Mouse (Mus musculus): ENCODE measurements at regions not wholly inside any gene's neighbourhood (a gene's known extent, or its start where the extent isn't known, plus 50 kb on each side); places are given as distances from the start of the nearest gene placed in this dataset.

DNA sequence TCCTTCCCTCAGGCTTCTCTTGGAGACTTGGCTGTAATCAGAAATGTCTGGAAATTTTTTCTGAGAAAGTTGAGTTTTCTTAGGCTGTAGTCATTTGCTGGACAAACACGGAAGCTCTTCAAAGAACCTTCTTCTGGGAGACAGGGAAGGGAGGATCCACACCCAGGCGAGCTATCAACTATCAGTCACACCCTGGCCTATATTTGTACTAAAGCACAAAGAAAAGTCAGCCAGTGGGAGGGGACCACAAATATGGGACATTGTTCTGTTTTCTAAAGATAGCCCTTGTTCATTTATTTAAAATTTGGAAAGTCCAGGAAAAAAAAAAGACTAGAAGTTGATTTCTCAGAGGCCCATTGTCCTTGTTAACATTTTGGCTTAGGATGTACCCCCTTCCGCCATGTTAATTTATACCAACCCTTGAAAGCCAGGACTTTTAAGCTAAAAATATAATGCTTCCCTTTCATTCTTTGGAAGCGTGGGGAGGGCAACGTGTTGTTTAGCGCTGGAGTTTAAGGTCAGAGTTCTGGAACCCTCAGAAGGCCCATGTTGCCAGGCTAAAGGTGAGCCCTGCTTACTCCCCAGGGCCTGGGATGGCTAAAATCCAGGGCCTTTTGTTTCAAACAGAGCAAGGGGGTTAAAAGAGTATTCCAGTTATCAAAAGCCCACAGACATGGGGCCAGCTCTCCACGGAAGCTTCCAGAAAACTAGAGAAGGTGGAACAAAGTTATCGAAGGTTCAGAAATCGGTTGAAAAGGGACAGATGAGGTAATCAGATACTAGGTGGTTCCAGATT lies 99.0 kb upstream of the Max start:
- no peak for DNase-seq (ENCODE audit: low spot score)
- intact Hi-C loops (cut with DNase I), result no loop called here

DNA sequence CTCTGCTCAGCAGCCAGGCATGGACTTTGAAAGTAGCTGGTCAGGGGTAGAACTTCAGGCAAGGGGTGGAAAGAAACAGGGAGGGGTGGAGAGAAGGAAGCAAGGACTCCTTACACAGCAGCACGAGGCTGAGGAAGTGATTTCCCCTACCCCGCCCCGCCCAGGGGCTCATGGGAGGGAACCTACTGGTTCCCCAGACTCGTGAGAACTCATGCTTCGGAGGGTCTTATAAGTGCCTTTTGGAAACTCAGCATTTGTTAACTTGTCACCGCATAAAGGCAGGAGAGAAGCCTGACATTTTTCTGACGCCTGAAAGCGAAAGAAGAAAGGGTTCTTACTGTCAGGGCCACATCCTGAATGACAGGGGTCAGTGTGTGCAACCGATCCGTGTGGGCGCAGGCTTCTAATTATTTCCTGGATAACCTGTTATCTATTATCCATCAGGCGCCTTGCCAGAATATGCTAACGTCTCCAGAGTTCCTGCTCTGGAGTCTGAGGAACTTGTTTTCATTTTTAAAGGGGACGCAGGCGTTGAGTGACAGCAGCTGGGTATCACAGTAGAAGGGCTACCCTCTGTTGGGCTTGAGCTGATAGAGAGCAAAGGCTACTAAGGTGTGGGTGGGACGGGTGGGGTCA lies 98.2 kb upstream of the Max start:
- intact Hi-C loops (cut with DNase I), result no loop called here
- no peak for DNase-seq (ENCODE audit: low spot score)

DNA sequence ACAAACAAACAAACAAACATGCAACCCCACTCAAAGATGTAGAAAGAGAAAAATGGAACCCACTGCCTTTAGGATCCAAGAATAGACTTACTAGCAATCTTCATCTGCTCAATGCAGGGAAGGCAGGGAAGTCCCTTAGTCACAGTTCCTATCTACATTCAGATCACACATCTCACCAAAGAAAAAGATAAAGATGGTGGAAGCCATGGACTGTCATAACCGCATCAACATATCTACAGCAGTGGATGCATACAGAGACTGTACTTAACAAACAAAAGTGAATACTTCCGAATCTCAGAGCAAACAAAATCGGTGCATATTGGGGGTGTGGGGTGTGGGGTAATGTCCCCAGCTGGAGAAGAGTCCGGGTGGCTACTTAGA lies 97.7 kb upstream of the Max start:
- intact Hi-C loops (cut with DNase I), result no loop called here
- DNase-seq (ENCODE audit: low spot score), result no peak

DNA sequence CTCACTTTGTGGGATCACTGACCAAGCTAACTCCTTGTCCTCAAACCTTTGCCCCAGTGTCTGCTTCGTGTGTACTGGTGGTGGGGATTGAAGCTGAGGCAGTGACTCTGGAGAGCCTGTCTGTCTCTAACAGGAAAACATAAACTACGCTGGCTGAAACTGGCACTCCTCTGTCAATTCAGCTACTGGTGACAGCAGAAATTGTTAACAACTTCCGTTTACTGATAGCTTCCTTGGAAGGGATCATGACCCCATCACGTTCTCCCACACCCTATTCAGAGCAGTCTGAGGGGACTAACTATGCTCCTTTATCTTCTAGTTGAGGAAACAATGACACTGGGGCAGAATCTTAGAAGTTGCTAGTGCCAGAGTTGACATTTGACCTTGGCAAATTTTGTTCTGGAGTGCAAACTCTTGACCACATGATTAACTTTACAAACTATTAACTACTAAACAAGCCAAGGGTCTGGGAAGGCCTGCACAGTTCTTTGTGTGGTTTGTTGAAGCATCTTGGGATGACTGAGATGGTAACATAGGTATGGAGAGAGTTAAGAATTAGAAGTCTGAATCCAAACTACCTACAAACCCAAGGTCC lies 96.7 kb upstream of the Max start:
- intact Hi-C loops (cut with DNase I), result no loop called here
- DNase-seq (ENCODE audit: low spot score), result no peak

DNA sequence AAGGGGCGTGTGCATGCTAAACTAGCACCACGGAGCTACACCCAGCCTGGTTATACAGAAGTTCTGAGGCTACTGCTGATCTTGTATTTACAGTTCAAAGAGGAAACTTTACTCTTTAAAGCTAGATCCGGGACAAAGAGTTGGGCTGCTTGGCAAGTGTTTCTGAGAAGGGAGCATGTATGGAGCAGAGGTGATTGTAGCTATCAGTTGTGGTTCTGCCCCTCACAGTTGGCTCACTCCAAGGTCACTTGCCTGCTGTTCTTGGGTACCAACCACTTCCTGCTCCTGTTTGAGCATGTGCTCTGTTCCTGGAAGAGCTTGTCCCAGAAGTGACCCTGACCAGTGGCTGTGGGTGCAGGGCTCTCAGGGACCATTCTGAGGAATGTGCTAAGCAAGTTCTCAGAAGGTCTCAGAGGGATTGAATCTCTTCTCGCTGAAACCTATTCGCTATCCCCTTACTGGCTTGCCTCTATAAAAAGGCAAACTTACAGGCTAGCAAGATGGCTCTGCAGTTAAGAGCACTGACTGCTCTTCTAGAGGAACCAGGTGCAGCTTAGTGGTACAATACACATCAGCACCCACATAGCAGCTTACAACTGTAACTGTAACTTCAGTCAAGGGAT lies 94.9 kb upstream of the Max start:
- intact Hi-C loops (cut with DNase I), result no loop called here
- no peak for DNase-seq (ENCODE audit: low spot score)

DNA sequence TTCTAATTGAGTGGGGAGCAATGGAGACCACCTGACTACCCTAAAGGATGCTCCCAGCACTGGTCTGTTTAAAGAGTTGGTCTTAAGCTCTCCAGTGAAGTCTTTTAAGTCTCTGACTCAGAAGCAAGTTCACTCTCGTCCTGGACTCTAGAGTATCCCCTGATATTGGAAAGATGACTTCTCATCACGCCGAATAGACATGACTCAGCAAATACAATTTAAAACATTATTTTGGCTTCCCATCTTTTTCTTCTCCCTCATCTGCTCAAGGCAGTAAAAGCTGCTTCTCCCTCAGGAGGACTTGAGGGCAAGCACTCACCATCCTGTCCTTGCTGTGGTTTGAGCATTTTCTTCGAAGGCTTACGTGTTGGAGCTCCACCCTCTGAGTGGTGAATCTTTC lies 92.7 kb upstream of the Max start:
- intact Hi-C loops (cut with DNase I), result loop anchor here (5.0 kb wide), 2 partner anchors 183 to 513 kb away; partner anchors contain the start of gene Fut8
- no peak for DNase-seq (ENCODE audit: low spot score)

DNA sequence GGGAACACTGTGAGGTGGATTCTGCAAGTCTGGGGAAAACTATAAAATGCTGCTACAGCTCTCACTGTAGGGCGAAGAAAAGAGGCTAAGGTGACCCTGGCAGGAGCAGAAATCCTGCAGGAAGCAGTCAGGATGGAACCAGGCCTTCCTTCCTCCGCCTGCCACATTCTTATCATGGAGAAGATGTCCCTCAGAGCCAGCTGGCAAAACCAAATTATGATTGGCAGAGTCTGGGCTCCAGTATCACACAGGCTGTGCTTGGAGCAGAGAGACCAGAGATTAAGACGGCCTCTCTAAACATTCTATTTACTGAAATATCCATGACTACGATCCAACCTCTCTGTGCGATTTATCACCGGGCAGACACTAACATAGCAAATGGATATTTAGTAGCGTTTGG lies 92.2 kb upstream of the Max start:
- intact Hi-C loops (cut with DNase I), result loop anchor here (5.0 kb wide), 2 partner anchors 183 to 513 kb away; partner anchors contain the start of gene Fut8

DNA sequence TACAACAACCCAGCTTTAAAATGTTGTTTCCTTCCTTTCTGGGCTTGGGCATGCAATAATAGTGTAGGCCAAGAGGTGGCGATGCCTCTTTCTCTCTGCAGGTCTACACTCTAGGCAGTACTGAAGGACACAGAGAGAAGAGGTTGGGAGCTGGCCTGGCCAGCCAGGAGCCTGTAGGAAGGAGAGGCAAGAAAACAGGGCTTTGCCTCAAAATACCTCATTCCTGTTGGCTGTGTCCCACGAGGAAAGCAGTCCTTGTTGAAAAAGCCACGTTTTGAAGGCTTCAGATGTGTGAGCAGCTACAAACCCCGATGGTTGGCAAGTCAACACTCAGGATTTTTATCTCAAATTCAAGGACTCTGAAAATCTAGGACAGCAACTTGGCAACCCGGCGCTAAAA lies 90.9 kb upstream of the Max start:
- intact Hi-C loops (cut with DNase I), result loop anchor here (5.0 kb wide), 2 partner anchors 184 to 514 kb away; partner anchors contain the start of gene Fut8
- peak; percentile 49 for DNase-seq (ENCODE audit: low spot score)

More for the DNA sequence above, 92.2 kb upstream of the Max start:
- no peak for DNase-seq (ENCODE audit: low spot score)

DNA sequence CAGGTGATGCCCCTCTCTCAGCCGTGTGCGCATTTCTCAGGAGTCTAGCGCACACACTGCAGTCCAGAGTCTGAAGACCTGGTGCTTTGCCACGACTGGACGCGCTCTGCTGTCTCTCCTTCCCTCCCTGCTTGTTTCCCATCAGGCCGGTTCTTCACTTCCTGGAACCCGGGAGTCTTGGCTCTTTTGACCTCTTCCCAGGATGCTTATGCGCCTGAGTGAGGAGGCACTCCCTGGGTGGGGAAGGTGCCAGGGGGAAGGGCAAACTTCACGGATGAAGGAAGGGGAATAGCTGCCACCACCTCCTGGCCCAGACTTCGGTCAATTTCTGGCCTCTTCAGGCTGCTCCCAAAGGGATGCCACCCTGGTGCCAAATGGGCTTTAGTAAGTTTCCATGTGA lies 86.4 kb upstream of the Max start:
- intact Hi-C loops (cut with DNase I), result no loop called here
- DNase-seq (ENCODE audit: low spot score), result no peak

DNA sequence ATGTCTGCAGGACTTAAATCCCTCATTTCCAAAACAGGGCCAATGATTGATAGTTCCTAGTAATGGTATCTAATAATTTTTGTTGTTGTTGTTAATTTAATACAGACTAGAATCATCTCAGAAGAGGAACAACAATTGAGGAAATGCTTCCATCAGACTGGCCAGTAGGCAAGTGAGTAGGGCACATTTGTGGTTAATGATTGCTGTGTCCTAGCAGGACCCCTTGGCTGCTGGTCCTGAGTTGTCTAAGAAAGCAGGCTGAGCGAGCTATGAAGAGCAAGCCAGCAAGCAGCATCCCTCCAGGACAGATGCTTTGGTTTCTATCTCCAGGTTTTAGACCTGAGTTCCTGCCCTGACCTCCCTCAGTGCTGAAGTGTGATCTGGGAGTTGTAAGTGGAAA lies 85.3 kb upstream of the Max start:
- DNase-seq (ENCODE audit: low spot score), result no peak
- intact Hi-C loops (cut with DNase I), result no loop called here

DNA sequence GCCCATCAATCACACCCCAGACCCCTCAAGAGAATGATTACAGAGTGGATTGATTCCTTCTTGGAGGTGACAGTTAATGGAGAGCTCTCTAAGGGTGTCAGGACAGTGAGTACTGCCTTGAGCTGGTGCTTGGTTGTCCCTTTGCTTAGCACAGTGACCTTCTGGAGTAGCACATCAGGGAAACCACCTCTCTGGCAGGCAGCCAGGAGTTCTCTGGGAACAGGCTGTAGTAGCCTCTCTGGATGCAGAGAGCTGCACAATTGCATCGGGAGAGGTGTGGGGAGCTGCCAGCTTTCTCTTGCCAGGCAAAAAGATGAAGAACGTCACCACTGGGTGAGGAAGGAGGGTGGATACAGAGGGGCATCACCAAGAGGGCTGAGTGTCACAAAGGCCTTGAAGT lies 84.0 kb upstream of the Max start:
- intact Hi-C loops (cut with DNase I), result no loop called here
- DNase-seq (ENCODE audit: low spot score), result no peak

DNA sequence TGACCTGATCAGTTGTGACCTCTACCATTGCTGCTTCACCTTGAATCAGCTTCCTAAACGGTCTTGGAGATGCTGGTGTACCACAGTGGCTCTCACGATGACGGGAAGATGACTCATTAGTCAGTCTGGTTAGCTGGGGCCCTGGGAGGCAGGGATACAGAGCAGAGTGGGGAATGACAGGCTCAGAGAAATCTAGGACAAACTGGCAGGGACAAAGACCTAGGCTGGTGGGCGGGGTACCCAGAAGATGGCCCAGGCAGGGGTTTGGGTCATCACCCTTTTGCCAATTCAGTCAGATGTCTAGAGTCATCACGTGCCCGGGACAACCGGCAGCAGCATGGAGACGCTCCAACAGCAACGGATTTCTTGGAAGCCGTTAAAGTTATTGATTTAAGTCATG lies 83.4 kb upstream of the Max start:
- intact Hi-C loops (cut with DNase I), result no loop called here
- DNase-seq (ENCODE audit: low spot score), result no peak

DNA sequence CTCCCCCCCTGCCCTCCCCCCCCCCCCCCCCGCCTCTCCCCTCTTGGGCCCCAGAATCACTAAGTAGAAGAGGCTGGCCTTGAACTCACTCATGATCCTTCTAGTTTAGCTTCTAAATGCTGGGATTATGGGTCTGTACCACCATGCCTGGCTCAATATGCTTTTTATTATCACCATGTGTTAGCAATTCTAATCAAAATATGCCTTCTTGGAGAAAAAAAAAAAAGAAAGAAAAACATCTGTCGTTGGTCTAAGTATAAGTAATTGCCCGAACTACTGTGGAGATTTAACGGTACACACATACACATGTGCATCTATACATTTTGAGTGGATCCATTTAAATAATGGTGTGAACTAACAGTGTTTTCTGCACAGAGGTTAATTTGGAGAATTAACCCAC lies 80.4 kb upstream of the Max start:
- intact Hi-C loops (cut with DNase I), result no loop called here
- DNase-seq (ENCODE audit: low spot score), result no peak

DNA sequence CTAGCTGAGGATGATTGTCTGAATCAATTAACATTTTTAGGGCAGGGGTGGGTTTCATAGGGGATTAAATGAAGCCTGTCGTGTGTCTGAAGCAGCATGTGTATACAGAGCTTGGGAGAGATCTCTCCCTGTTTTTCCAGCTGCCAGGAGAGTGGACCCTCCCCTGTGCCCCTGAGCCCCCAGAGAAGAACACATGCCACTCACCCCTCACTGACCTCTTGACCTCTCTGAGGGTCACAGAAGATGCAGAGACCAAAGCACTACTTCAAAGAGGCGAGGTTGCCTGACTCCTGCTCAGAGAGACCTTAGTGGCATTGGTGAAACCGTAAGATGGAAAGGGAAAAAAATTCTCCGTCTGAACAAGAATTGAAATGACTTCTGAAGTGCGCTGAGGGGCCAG lies 79.1 kb upstream of the Max start:
- intact Hi-C loops (cut with DNase I), result no loop called here

DNA sequence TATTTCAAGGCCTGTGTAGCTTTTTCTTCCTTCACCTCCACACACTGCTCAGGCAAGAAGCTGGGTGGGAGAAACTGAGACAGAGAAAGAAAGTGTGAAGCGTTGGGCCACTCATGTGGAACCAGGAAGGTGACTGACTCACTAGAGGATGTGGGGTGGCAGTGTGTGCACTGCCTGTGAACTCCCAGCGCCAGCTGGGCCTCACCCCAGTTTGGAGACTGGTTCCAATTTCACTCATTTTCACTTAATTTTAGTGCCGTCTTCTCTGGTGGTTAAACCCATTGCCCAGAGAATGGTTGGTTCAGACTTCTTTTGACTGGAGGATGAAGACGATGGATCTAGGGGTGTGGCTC lies 77.9 kb upstream of the Max start:
- DNase-seq (ENCODE audit: low spot score), result no peak
- intact Hi-C loops (cut with DNase I), result no loop called here

More for the DNA sequence above, 79.1 kb upstream of the Max start:
- no peak for DNase-seq (ENCODE audit: low spot score)

DNA sequence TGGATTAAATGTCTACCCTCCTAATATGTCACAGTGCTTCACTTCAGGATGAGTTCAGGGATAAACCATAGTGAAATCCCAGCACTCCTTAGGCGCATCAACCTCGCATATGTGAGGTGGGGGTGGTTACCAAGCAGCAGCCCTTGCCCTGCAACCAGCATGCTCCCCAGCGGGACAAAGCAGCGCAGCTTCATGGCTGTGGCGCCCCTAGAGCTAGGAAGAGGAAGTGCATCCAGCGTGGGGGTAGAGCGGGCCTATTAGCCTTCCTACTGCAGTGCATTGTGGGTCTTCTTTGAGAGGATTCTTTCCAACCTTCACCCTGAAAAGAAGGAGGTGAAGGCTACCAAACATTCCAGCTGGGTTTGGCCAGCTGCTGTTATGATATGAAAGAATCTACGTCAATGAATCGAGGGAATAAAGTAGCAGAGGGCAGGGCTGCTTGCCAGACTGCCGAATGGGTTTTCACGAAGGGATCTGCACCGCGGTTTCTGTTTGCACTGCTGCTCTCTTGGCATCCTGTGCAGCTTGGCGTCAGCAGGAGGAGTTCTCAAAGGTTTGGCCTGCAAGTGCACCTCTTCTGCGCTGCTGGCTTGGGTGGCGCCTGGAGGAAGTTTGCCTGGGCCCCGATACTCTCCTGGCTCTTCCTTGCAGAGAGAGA lies 77.4 kb upstream of the Max start:
- DNase-seq (ENCODE audit: low spot score), result no peak
- intact Hi-C loops (cut with DNase I), result no loop called here

DNA sequence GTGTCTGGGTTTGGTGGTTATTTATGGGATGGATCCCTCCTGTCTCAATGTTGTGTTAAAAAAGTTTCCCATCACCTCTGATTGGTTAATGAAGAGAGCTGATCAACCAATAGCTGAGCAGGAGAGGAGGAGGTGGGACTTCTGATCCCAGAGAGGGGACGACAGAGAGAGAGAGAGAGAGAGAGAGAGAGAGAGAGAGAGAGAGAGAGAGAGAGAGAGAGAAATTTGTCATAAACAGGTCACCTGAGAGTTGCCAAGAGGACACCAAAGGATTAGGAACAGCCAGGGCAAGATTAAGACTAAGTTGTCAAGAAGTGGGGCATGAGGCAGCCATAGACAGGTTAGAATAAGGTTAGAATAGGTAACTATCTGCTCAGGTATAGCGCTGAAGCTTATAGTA lies 73.7 kb upstream of the Max start:
- intact Hi-C loops (cut with DNase I), result no loop called here
- no peak for DNase-seq (ENCODE audit: low spot score)

DNA sequence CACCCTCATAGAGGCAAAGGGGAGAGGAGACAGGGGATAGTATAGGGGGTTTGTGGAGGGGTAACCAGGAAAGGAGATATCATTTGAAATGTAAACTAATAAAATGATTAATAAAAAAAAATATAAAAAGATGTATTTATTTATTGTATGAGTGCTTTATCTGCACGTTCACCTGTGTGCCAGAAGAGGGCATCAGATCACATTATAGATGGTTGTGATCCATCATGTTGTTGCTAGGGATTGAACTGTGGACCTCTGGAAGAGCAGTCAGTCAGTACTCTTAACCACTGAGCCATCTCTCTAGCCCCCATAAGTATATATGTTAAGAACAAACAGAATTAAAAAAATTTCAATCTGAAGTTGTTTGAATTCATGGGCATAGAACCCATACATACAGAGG lies 69.4 kb upstream of the Max start:
- no peak for DNase-seq (ENCODE audit: low spot score)
- intact Hi-C loops (cut with DNase I), result no loop called here

DNA sequence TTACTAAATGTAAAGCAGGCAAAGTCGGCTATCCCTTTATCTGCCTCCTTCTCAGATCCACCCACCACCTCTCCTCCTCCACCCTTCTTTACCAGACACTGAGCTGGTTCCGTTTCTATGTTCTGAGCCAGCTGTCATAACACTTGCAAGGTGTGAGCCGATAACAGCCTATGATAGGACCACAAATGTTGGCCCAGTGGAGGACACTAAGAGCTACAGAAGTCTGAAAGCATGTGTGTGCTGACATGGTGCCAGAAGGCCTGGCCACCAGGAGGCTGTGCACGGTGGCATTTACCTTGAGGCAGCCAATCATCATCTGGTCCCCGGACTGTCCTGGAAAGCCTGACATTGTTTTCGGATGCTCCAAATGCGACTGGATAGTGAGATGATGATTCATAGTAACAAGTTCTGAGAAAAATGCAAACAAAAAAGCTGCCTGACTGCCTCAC lies 63.5 kb upstream of the Max start:
- no peak for DNase-seq (ENCODE audit: low spot score)
- intact Hi-C loops (cut with DNase I), result no loop called here

DNA sequence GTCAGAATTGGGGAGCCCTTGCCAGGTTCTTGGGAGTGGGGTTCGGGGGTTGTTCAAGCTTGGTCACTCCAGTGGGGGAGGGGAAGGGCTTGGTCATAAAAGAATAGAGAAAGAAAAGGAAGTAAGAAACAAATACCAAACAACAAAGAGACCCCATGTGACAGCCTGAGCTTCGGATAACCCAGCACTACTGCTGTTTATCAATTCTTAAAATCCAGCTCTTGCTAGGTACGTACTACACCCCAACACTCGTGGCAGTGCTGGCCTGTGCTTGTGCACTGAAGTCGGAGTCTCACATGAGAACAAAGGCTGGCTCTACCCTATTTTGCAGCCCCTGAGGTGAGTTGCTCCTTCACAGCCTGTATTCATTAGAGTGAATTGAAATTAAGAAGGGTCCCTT lies 60.5 kb upstream of the Max start:
- no peak for DNase-seq (ENCODE audit: low spot score)
- intact Hi-C loops (cut with DNase I), result no loop called here
